13 mouse cellular contexts compared by ENCODE assay signal in genomic region chr3:58166628-58167027, GRCm38 (mm10).
DNase-seq lines count a peak whose midpoint lies in the region; ATAC-seq and TF ChIP-seq lines count a peak whose summit lies in the region.
"Had no signal": no experiment of that assay in that cellular context is flagged by ENCODE, and none has a peak within 500 bp of the region (broad histone marks: within the 10 kb centered on the region; RNA-seq: fewer than 3 reads in every experiment).

No protein-coding gene starts in this region.

- no peaks in the 10 kb centered on the region for H3K36me3 ChIP-seq in kidney, adult 2 months (ENCODE audit: control insufficient read depth, insufficient read depth, low read length)
- no peaks in the 10 kb centered on the region for H3K36me3 ChIP-seq in heart, embryonic 16.5 days (ENCODE audit: control insufficient read depth, insufficient read depth)
- H3K36me3 ChIP-seq in midbrain, postnatal 0 days (ENCODE audit: insufficient read depth, low read length): no peaks in the 10 kb centered on the region
- H3K36me3 ChIP-seq in forebrain, embryonic 12.5 days (replicated peaks): no peaks in the 10 kb centered on the region
- H3K36me3 ChIP-seq: limb, embryonic 12.5 days; lung, embryonic 15.5 days; midbrain, embryonic 12.5 days had no signal

- DNase-seq in adrenal gland, adult (ENCODE audit: inconsistent age in 2 of 2, low spot score in 1 of 2): peak; percentile 62 to 78
- no peak for DNase-seq in adrenal gland, postnatal 4 days (ENCODE audit: low spot score in 2 of 2)
- peak; percentile 21 to 30 for DNase-seq in kidney, postnatal 4 days
- no peak for DNase-seq in kidney, adult 2 months
- peak; percentile 57 for DNase-seq in adrenal gland, adult 2 months
- DNase-seq in midbrain, postnatal 0 days (ENCODE audit: low spot score): no peak
- DNase-seq: cerebellum, adult 2 months; kidney, adult 9 months had no signal

- no peaks in the 10 kb centered on the region; the same call in 1 of the 2 replicates for H3K4me1 ChIP-seq in kidney, adult 2 months (ENCODE audit: control insufficient read depth, insufficient read depth, low read length)
- peaks cover 40% of the 10 kb centered on the region for H3K4me1 ChIP-seq in heart, embryonic 16.5 days (ENCODE audit: control insufficient read depth, insufficient read depth, low read length)
- H3K4me1 ChIP-seq in midbrain, postnatal 0 days (ENCODE audit: insufficient read depth, low read length): peaks cover 3% of the 10 kb centered on the region; the same call in 1 of the 2 replicates
- peaks cover 4% of the 10 kb centered on the region for H3K4me1 ChIP-seq in forebrain, embryonic 12.5 days
- H3K4me1 ChIP-seq: limb, embryonic 12.5 days had no signal

- H3K9me3 ChIP-seq in heart, embryonic 16.5 days (replicated peaks; ENCODE audit: control insufficient read depth, low read length): no peaks in the 10 kb centered on the region
- no peaks in the 10 kb centered on the region for H3K9me3 ChIP-seq in midbrain, postnatal 0 days (ENCODE audit: low read length)
- no peaks in the 10 kb centered on the region for H3K9me3 ChIP-seq in forebrain, embryonic 12.5 days
- H3K9me3 ChIP-seq: limb, embryonic 12.5 days; lung, embryonic 15.5 days; midbrain, embryonic 12.5 days had no signal

- no peak for TF ChIP-seq POLR2A in kidney, adult 2 months (IDR thresholded peaks at IDR 0.05; ENCODE audit: low read depth, low read length)

- no peak for TF ChIP-seq CTCF in kidney, adult 2 months (conservative IDR thresholded peaks at IDR 0.05; ENCODE audit: insufficient read depth, insufficient read length, low read depth, low read length)
- no peak for TF ChIP-seq CTCF in midbrain, postnatal 0 days (IDR thresholded peaks at IDR 0.05)

- no peak overlapping the region for H3K4me3 ChIP-seq in kidney, adult 2 months (ENCODE audit: insufficient read depth, low read depth, low read length)
- no peak overlapping the region for H3K4me3 ChIP-seq in heart, embryonic 16.5 days (ENCODE audit: low read length)
- no peak overlapping the region for H3K4me3 ChIP-seq in midbrain, postnatal 0 days (ENCODE audit: low read depth, low read length)
- H3K4me3 ChIP-seq in forebrain, embryonic 12.5 days (replicated peaks): no peak overlapping the region
- H3K4me3 ChIP-seq: limb, embryonic 12.5 days; lung, embryonic 15.5 days; midbrain, embryonic 12.5 days had no signal

- no peak overlapping the region for H3K27ac ChIP-seq in kidney, adult 2 months (ENCODE audit: insufficient read depth, low read depth, low read length)
- peak overlapping the region; percentile 88 for H3K27ac ChIP-seq in heart, embryonic 16.5 days (ENCODE audit: low read length)
- no peak overlapping the region for H3K27ac ChIP-seq in midbrain, postnatal 0 days (ENCODE audit: low read depth, low read length)
- no peak overlapping the region for H3K27ac ChIP-seq in forebrain, embryonic 12.5 days
- H3K27ac ChIP-seq: limb, embryonic 12.5 days; lung, embryonic 15.5 days; midbrain, embryonic 12.5 days had no signal

- peak; percentile 85 for ATAC-seq in heart, embryonic 16.5 days (replicated peaks; ENCODE audit: extremely low read depth, insufficient read depth, low FRiP score)
- ATAC-seq in midbrain, postnatal 0 days (ENCODE audit: low FRiP score): no peak
- no peak for ATAC-seq in forebrain, embryonic 12.5 days (ENCODE audit: low FRiP score)

- no peaks in the 10 kb centered on the region for H3K27me3 ChIP-seq in kidney, adult 2 months (replicated peaks; ENCODE audit: control insufficient read depth, insufficient read depth, low read length)
- no peaks in the 10 kb centered on the region for H3K27me3 ChIP-seq in heart, embryonic 16.5 days (ENCODE audit: control insufficient read depth, insufficient read depth, low read length)
- no peaks in the 10 kb centered on the region for H3K27me3 ChIP-seq in midbrain, postnatal 0 days (ENCODE audit: insufficient read depth, low read length)
- peaks cover 11% of the 10 kb centered on the region for H3K27me3 ChIP-seq in forebrain, embryonic 12.5 days
- H3K27me3 ChIP-seq: limb, embryonic 12.5 days; lung, embryonic 15.5 days had no signal

- 33% methylated on average over 2 of the region's 2 CpGs for WGBS in kidney, adult 2 months
- 12% methylated on average over 2 of the region's 2 CpGs for WGBS in heart, embryonic 16.5 days
- 51% methylated on average over 2 of the region's 2 CpGs for WGBS in midbrain, postnatal 0 days
- 71% methylated on average over 2 of the region's 2 CpGs for WGBS in forebrain, embryonic 12.5 days

- H3K9ac ChIP-seq in heart, embryonic 16.5 days (ENCODE audit: low read length): no peak overlapping the region
- H3K9ac ChIP-seq in midbrain, postnatal 0 days (replicated peaks; ENCODE audit: low read length, poor library complexity, severe bottlenecking): no peak overlapping the region
- no peak overlapping the region for H3K9ac ChIP-seq in forebrain, embryonic 12.5 days
- H3K9ac ChIP-seq: limb, embryonic 12.5 days; lung, embryonic 15.5 days; midbrain, embryonic 12.5 days had no signal

- H3K4me2 ChIP-seq in heart, embryonic 16.5 days (ENCODE audit: low read depth, low read length): peak overlapping the region; percentile 10; the same call in 1 of the 2 replicates
- H3K4me2 ChIP-seq in midbrain, postnatal 0 days (ENCODE audit: low read depth, low read length, poor library complexity, severe bottlenecking): no peak overlapping the region
- H3K4me2 ChIP-seq in forebrain, embryonic 12.5 days: no peak overlapping the region
- H3K4me2 ChIP-seq: limb, embryonic 12.5 days; lung, embryonic 15.5 days; midbrain, embryonic 12.5 days had no signal

Comparison
In these comparisons a context has a peak if more than half of its experiments do, and no peak if none do; other contexts are left out.
1. DNase-seq: peak in adrenal gland, adult (2 of 2), kidney, postnatal 4 days (2 of 2) and adrenal gland, adult 2 months (single experiment); none in adrenal gland, postnatal 4 days (0 of 2), kidney, adult 2 months (single experiment) and midbrain, postnatal 0 days (single experiment).